Mouse (Mus musculus): Measurements from ENCODE around the gene Ncapg.

DNA sequence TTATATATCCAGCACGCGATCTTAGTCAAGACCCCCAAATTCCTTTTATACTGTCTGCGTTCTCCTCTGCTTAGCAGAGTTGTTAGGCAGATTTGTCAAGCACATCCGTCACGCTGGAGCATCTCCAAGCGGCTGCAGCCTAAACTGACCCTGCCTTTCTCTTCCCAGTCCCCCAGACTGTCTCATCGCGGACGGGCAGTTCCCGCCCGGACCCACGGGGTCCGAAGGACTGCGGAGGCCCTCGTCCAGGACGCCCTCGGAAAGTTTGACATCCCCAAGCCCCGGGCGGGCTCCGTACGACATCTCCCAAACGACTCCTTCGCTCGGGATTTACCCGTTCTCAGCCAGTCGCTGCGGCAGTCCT lies 503 bp upstream of the Ncapg start:
- TF ChIP-seq ZMIZ1 (IDR thresholded peaks at IDR 0.05; ENCODE audit: low read depth, low read length) (no peak), CTCF (conservative IDR thresholded peaks at IDR 0.05 in 1 of 2, IDR thresholded peaks at IDR 0.05 in 1 of 2; ENCODE audit: low read depth in 2 of 2, low read length in 2 of 2) (no peak), SMC3 (IDR thresholded peaks at IDR 0.05; ENCODE audit: low read depth, low read length) (no peak), BHLHE40 (IDR thresholded peaks at IDR 0.05; ENCODE audit: low read depth, low read length) (no peak), EP300 (IDR thresholded peaks at IDR 0.05; ENCODE audit: low read length) (no peak), ELF1 (IDR thresholded peaks at IDR 0.05; ENCODE audit: low read depth, low read length) (no peak)

Data from CH12.LX (cell line).